Mouse (Mus musculus): ENCODE data around the gene Mastl. TPM values are rescaled to one million over a fixed set of nuclear protein-coding genes. Genes with fewer than 3 reads are reported as not detected.

Mastl gene
- total RNA-seq, 2 experiments from 2014 or later, result 0.94 to 1.2 TPM

GRCm38 (mm10) chr2:23084540-23084939 is 71.3 kb downstream of the Mastl start:
- H3K27ac ChIP-seq, result no peak overlapping the region
- H3K4me3 ChIP-seq, result no peak overlapping the region
- no peak for TF ChIP-seq CTCF (IDR thresholded peaks at IDR 0.05)
- intact Hi-C loops (cut with DNase I), result loop anchor here (5.0 kb wide), 1 partner anchor 42 kb away; the partner anchor contains the start of gene Abi1
- DNase-seq (ENCODE audit: extremely low spot score in 1 of 2, low spot score in 2 of 2), result no peak

DNA sequence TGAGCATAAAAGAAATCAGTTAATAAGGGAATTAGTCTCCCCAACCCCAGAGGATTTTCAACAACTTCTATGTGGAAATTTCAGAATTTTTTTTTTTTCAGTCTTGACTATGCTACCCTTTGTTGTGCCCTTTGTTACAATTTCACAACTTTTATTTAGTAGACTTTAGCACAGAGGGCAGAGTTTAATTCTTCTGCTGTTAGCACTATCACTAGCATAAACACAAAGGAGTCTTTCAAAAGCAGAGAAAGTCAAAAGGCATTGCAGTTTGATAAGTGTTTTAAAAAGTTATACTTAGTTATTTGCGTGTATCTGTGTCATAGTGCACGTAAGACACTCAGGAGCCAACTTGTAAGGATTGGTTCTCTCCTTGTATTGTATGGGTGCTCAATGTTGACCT is 77.2 kb downstream of the Mastl start:
- intact Hi-C loops (cut with DNase I), result no loop called here
- Histone ChIP-seq H3K4me3 (no peak overlapping the region), H3K27ac (no peak overlapping the region)
- DNase-seq (ENCODE audit: extremely low spot score in 1 of 2, low spot score in 2 of 2), result no peak
- no peak for TF ChIP-seq CTCF (IDR thresholded peaks at IDR 0.05)

DNA sequence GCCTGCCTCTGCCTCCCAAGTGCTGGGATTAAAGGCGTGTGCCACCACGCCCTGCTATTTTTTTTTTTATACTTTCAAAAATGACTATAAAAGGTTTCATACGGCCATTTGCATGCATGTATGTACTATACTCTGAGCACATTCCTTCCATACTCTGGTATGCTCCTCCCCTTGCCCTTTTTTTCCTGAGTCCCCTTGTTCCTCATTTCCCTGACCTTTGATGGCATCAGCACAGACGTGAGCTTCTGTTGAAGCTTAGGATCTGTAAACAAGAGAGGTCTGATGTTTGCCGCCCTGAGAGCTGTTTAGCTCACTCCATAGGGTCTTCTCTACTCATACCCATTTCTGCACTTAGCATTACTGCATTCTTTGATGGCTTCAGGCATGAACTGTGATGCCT is 78.1 kb downstream of the Mastl start:
- no peak for DNase-seq (ENCODE audit: extremely low spot score in 1 of 2, low spot score in 2 of 2)
- no peak overlapping the region for H3K4me3 ChIP-seq
- intact Hi-C loops (cut with DNase I), result no loop called here
- TF ChIP-seq CTCF (IDR thresholded peaks at IDR 0.05), result no peak
- no peak overlapping the region for H3K27ac ChIP-seq

- intact Hi-C loops (cut with DNase I), result no loop called here
- no peak overlapping the region for H3K4me3 ChIP-seq
- no peak for DNase-seq (ENCODE audit: extremely low spot score in 1 of 2, low spot score in 2 of 2)
- TF ChIP-seq CTCF (IDR thresholded peaks at IDR 0.05), result no peak; the same call in 1 of the 2 replicates
- H3K27ac ChIP-seq, result no peak overlapping the region
Measured at GRCm38 (mm10) chr2:23076783-23077182, 79.0 kb downstream of the Mastl start.

- no peak overlapping the region for H3K27ac ChIP-seq
- TF ChIP-seq CTCF (IDR thresholded peaks at IDR 0.05), result no peak
- intact Hi-C loops (cut with DNase I), result no loop called here
- H3K4me3 ChIP-seq, result no peak overlapping the region
- no peak for DNase-seq (ENCODE audit: extremely low spot score in 1 of 2, low spot score in 2 of 2)
Measured at GRCm38 (mm10) chr2:23075846-23076245, 80.0 kb downstream of the Mastl start.

- Histone ChIP-seq H3K4me3 (no peak overlapping the region), H3K27ac (no peak overlapping the region)
- TF ChIP-seq CTCF (IDR thresholded peaks at IDR 0.05), result no peak
- intact Hi-C loops (cut with DNase I), result no loop called here
- DNase-seq (ENCODE audit: extremely low spot score in 1 of 2, low spot score in 2 of 2), result no peak
Measured at GRCm38 (mm10) chr2:23071406-23071805, 84.4 kb downstream of the Mastl start.

DNA sequence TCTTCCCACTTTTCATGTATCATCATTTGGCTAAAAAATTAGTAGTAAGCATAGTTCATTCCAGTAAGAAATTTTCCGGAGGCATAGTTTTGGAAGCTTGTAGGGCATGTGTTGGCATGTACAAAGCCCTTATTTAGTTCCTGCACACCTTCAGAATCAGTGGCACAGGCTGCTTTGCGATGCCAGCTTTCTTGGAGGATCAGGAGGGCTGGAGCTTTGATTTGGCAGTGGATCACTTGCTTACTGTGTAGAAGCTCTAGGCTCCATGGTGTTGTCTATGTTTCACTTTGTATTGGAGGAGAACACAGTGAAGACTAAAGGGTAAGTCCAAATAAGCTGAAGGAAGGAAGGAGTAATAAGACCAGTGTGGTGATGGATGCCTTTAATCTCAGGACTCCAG is 85.3 kb downstream of the Mastl start:
- Histone ChIP-seq H3K4me3 (no peak overlapping the region), H3K27ac (no peak overlapping the region)
- no peak for TF ChIP-seq CTCF (IDR thresholded peaks at IDR 0.05)
- no peak for DNase-seq (ENCODE audit: extremely low spot score in 1 of 2, low spot score in 2 of 2)
- intact Hi-C loops (cut with DNase I), result no loop called here

GRCm38 (mm10) chr2:23068894-23069744 is 86.7 kb downstream of the Mastl start:
- TF ChIP-seq CTCF (IDR thresholded peaks at IDR 0.05), result peak; percentile 40
- peak; percentile 94 to 97 for DNase-seq (ENCODE audit: extremely low spot score in 1 of 2, low spot score in 2 of 2)
- intact Hi-C loops (cut with DNase I), result loop anchor here (1.0 to 2.0 kb wide), 3 partner anchors 29 to 174 kb away; partner anchors contain the start of genes Abi1 and Pdss1

DNA sequence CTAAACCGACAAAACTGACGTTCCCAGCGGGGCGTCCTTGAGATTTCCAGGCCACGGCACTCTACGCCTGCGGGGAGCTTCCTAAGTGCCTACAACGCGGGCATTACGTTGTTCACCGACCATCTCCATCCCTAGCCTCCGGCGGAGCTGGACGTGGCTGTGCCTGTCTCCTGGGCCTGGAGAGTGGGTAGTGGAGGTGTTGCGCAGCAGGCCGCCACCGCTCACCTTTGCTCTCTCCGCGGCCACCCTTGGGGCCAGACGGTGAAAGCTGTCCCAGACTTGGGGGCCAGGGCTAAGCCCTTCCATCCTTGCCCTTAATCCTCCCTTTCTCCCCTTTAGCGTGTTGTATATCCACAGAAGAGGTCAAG is 87.5 kb downstream of the Mastl start:
- no peak for DNase-seq (ENCODE audit: extremely low spot score in 1 of 2, low spot score in 2 of 2)
- intact Hi-C loops (cut with DNase I), result loop anchor here (1.0 to 2.0 kb wide), 2 partner anchors 28 to 86 kb away; partner anchors contain the start of gene Abi1

More at GRCm38 (mm10) chr2:23068894-23069744, 86.7 kb downstream of the Mastl start:
- peak overlapping the region; percentile 63 for H3K4me3 ChIP-seq
- H3K27ac ChIP-seq, result peak overlapping the region; percentile 99

DNA sequence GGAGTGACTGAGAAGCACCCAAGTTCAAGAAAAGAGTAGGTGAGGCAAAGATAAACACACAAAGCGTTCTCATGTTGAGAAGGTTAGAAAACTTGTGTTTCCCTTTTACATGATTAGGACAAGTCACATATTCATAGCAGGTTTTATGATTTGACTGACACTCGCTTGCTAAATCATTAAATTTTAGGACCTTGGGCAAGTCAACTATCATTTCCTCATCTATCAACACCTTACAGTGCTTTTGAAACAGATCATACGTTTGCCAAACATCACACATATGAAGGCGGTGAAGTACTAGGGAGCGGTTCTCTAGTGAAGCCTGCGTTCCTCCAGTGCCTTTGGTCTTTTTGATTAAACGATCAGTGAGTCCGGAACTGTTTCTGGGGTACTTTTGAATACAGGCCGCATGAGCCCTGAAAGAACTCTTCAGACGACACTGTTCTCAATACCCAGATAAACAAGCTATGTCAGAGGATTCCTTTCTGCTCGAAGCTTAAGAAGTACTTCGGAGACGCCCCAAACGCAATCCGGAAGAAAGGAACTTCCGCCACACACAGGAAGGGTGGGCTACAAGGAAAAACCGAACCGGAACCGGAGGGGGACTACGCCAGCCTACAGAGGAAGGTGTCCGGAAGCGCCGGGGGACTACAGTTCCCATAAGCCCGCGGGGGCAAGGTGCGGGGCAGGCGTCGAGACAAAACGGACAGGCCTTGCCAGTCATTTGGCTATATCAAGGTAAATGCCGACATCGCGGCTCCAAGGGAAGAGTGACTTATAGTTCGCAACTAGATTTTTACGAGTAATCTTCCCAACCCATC is 88.1 kb downstream of the Mastl start, which contains the start of gene Acbd5:
TSS of gene Acbd5 (plus strand) at position 616 of the 818 bp plus-strand sequence.
- Histone ChIP-seq H3K4me3 (peak within 1 kb of the TSS; percentile 63), H3K27ac (peak within 1 kb of the TSS; percentile 99)
- no peak; the same call in 1 of the 2 replicates for TF ChIP-seq CTCF (IDR thresholded peaks at IDR 0.05)
- intact Hi-C loops (cut with DNase I), result loop anchor here (1.0 to 2.0 kb wide), 2 partner anchors 27 to 87 kb away; partner anchors contain the start of gene Abi1
- DNase-seq (ENCODE audit: extremely low spot score in 1 of 2, low spot score in 2 of 2), result peak; percentile 94 to 95

More for the DNA sequence above, 87.5 kb downstream of the Mastl start:
- Histone ChIP-seq H3K4me3 (peak overlapping the region; percentile 63), H3K27ac (peak overlapping the region; percentile 99)
- no peak for TF ChIP-seq CTCF (IDR thresholded peaks at IDR 0.05)

Other genes with a start within 250 kb of the Mastl start
- 100 to 1,000 TPM; 136 to 139 TPM for gene Abi1, start 115.8 kb downstream of the Mastl start, total RNA-seq (2021)
- gene Acbd5, start 87.9 kb downstream of the Mastl start, total RNA-seq (2021), result 10 to 100 TPM; 85.6 to 86.4 TPM
- gene Yme1l1, start 345 bp upstream of the Mastl start, total RNA-seq (2021), result 10 to 100 TPM; 83.9 to 86.0 TPM
- gene 4931423N10Rik, start 51.5 kb upstream of the Mastl start, total RNA-seq (2021), result under 1 TPM in 1 of 2 experiments, not detected in 1; 0.26 TPM
- 1 to 10 TPM; 2.2 to 2.3 TPM for gene Nxph2, start 165.2 kb upstream of the Mastl start, total RNA-seq (2021)

All from left cerebral cortex, adult 2 months (tissue).